Comparison of ENCODE assay signal across 8 mouse cellular contexts in the genomic region with DNA sequence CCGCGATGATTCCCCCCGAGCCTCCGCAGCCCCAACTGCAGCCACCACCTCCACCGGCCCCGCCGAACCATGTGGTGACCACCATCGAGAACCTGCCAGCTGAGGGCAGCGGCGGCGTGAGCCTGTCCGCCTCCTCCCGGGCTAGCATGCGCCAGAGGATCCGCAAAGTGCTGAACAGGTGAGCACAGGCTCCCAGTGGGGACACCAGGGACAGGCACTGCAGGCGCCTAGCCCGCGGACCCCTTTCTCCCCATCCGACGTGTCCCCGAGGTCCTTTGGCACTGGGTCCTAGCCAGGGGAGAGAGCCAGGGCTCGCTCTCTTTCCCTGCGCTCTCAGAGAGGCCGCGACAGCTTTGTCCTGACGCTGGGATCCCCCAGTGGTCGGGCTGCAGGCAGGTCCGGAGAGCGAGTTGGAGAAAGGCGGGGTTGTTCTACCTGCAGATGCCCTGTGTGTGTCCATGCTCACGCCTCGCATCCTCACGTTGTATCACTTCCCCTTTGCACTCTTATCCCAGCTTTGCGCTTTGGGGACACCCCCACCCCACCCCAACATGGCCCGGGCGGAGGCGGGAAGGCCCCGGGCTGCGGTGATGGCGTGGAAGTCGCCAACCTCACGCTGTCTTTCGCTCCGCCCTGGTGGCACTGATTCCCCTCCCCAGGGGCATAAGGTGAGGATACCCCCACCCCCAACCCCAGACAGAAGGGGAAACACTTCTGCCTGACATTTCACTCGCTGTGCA. TPM values are rescaled to one million over a fixed set of nuclear protein-coding genes. Genes with fewer than 3 reads are reported as not detected.
DNase-seq lines count a peak whose midpoint lies in the region; ATAC-seq lines count a peak whose summit lies in the region.

No protein-coding gene starts in this region.

- DNase-seq in adrenal gland, adult (ENCODE audit: inconsistent age in 2 of 2, low spot score in 1 of 2), result peak; percentile 7 to 74
- no peak for DNase-seq in adrenal gland, adult 8-10 months
- DNase-seq in adrenal gland, postnatal 25 days, result peak; percentile 15
- no peak for DNase-seq in B cell, adult 2 months

- peak overlapping the region; percentile 89 for H3K4me3 ChIP-seq in forebrain, embryonic 12.5 days (replicated peaks)
- peak overlapping the region; percentile 91 for H3K4me3 ChIP-seq in hindbrain, embryonic 16.5 days (ENCODE audit: low read length)
- peak overlapping the region; percentile 69 for H3K4me3 ChIP-seq in limb, embryonic 12.5 days (replicated peaks)
- H3K4me3 ChIP-seq in neural tube, embryonic 14.5 days (ENCODE audit: low read depth, low read length), result peak overlapping the region; percentile 93

- peak; percentile 75 for ATAC-seq in forebrain, embryonic 12.5 days (ENCODE audit: low FRiP score)
- peak; percentile 77 for ATAC-seq in hindbrain, embryonic 16.5 days
- peak; percentile 72 for ATAC-seq in limb, embryonic 12.5 days (ENCODE audit: insufficient number of reproducible peaks, insufficient read depth, low FRiP score, low TSS enrichment, low read depth)
- ATAC-seq in neural tube, embryonic 14.5 days (ENCODE audit: low read depth), result peak; percentile 80

- H3K36me3 ChIP-seq in forebrain, embryonic 12.5 days (replicated peaks), result peaks cover 10% of the 10 kb centered on the region; the same call in 1 of the 2 replicates
- H3K36me3 ChIP-seq in hindbrain, embryonic 16.5 days (ENCODE audit: control insufficient read depth, insufficient read depth, low read length), result no peaks in the 10 kb centered on the region
- no peaks in the 10 kb centered on the region for H3K36me3 ChIP-seq in limb, embryonic 12.5 days
- no peaks in the 10 kb centered on the region for H3K36me3 ChIP-seq in neural tube, embryonic 14.5 days (ENCODE audit: control insufficient read depth, insufficient read depth, low read length)

- H3K9ac ChIP-seq in forebrain, embryonic 12.5 days, result peak overlapping the region; percentile 95
- H3K9ac ChIP-seq in hindbrain, embryonic 16.5 days (ENCODE audit: low read depth, low read length), result peak overlapping the region; percentile 82
- peak overlapping the region; percentile 74 for H3K9ac ChIP-seq in limb, embryonic 12.5 days (replicated peaks)
- H3K9ac ChIP-seq in neural tube, embryonic 14.5 days (replicated peaks; ENCODE audit: low read depth, low read length), result peak overlapping the region; percentile 90

- H3K27me3 ChIP-seq in forebrain, embryonic 12.5 days, result no peaks in the 10 kb centered on the region
- no peaks in the 10 kb centered on the region for H3K27me3 ChIP-seq in hindbrain, embryonic 16.5 days (replicated peaks; ENCODE audit: control insufficient read depth, insufficient read depth, low read length)
- peaks cover 12% of the 10 kb centered on the region for H3K27me3 ChIP-seq in limb, embryonic 12.5 days
- H3K27me3 ChIP-seq in neural tube, embryonic 14.5 days (ENCODE audit: control insufficient read depth, insufficient read depth, low read length), result no peaks in the 10 kb centered on the region

- peak overlapping the region; percentile 95 for H3K27ac ChIP-seq in forebrain, embryonic 12.5 days
- H3K27ac ChIP-seq in hindbrain, embryonic 16.5 days (ENCODE audit: low read depth, low read length), result peak overlapping the region; percentile 93
- peak overlapping the region; percentile 69 for H3K27ac ChIP-seq in limb, embryonic 12.5 days
- peak overlapping the region; percentile 89 for H3K27ac ChIP-seq in neural tube, embryonic 14.5 days (ENCODE audit: low read depth, low read length)

- H3K9me3 ChIP-seq in forebrain, embryonic 12.5 days, result peaks cover 4% of the 10 kb centered on the region; the same call in 1 of the 2 replicates
- no peaks in the 10 kb centered on the region for H3K9me3 ChIP-seq in hindbrain, embryonic 16.5 days (ENCODE audit: control insufficient read depth, low read length)
- no peaks in the 10 kb centered on the region for H3K9me3 ChIP-seq in limb, embryonic 12.5 days
- no peaks in the 10 kb centered on the region for H3K9me3 ChIP-seq in neural tube, embryonic 14.5 days (ENCODE audit: control insufficient read depth, low read length)

- peaks cover 7% of the 10 kb centered on the region; the same call in 1 of the 2 replicates for H3K4me1 ChIP-seq in forebrain, embryonic 12.5 days
- H3K4me1 ChIP-seq in hindbrain, embryonic 16.5 days (ENCODE audit: control insufficient read depth, insufficient read depth, low read depth, low read length), result no peaks in the 10 kb centered on the region; the same call in 1 of the 2 replicates
- H3K4me1 ChIP-seq in limb, embryonic 12.5 days (replicated peaks), result no peaks in the 10 kb centered on the region
- 0 out of 2 replicates have a peak, but pooled peaks cover 3% of the 10 kb centered on the region for H3K4me1 ChIP-seq in neural tube, embryonic 14.5 days (ENCODE audit: control insufficient read depth, insufficient read depth, low read length)

- under 1% methylated on average over 44 of the region's 45 CpGs for WGBS in forebrain, embryonic 12.5 days
- WGBS in hindbrain, embryonic 16.5 days, result 1% methylated on average over 40 of the region's 45 CpGs
- under 1% methylated on average over 44 of the region's 45 CpGs for WGBS in limb, embryonic 12.5 days
- WGBS in neural tube, embryonic 14.5 days, result under 1% methylated on average over 40 of the region's 45 CpGs

- peak overlapping the region; percentile 58 for H3K4me2 ChIP-seq in forebrain, embryonic 12.5 days
- H3K4me2 ChIP-seq in hindbrain, embryonic 16.5 days (ENCODE audit: low read length), result peak overlapping the region; percentile 70
- H3K4me2 ChIP-seq in limb, embryonic 12.5 days, result peak overlapping the region; percentile 96
- H3K4me2 ChIP-seq in neural tube, embryonic 14.5 days (ENCODE audit: low read depth, low read length), result peak overlapping the region; percentile 75

RNA-seq across cellular contexts. Expression of gene Slc35f1, which starts 0.8 kb away (rescaled TPM):
- total RNA-seq in adrenal gland, adult 8-10 months (2022), result 1 to 10 TPM in 2 of 4 experiments, under 1 TPM in 2; 0.80 to 2.3 (median 1.4) TPM
- total RNA-seq in adrenal gland, postnatal 25 days (2021), result 1.2 and 1.5 TPM in 2 replicates
- 29.6 and 35.9 TPM in 2 replicates for polyA plus RNA-seq in forebrain, embryonic 12.5 days (2016; fragmentation: Nextera tagmentation; extraction: Ambion mirVana)
- polyA plus RNA-seq in hindbrain, embryonic 16.5 days (2015; fragmentation: Nextera tagmentation; extraction: Ambion mirVana), result 36.2 and 38.7 TPM in 2 replicates
- polyA plus RNA-seq in limb, embryonic 12.5 days (2016; fragmentation: Nextera tagmentation; extraction: Ambion mirVana), result 3.3 and 3.4 TPM in 2 replicates
- polyA plus RNA-seq in neural tube, embryonic 14.5 days (2014; fragmentation: Nextera tagmentation; extraction: Ambion mirVana), result 28.5 and 33.1 TPM in 2 replicates

Comparison
In these comparisons a context has a peak if more than half of its experiments do, and no peak if none do; other contexts are left out.
1. DNase-seq: peak in adrenal gland, adult (2 of 2) and adrenal gland, postnatal 25 days (single experiment); none in adrenal gland, adult 8-10 months (single experiment) and B cell, adult 2 months (0 of 2).
2. Peak in every context shown above with its lines, with median percentiles within 50 percentile points of each other: ATAC-seq, H3K27ac ChIP-seq, H3K4me2 ChIP-seq, H3K4me3 ChIP-seq and H3K9ac ChIP-seq.